25 mouse cellular contexts compared by ENCODE assay signal in the genomic region with DNA sequence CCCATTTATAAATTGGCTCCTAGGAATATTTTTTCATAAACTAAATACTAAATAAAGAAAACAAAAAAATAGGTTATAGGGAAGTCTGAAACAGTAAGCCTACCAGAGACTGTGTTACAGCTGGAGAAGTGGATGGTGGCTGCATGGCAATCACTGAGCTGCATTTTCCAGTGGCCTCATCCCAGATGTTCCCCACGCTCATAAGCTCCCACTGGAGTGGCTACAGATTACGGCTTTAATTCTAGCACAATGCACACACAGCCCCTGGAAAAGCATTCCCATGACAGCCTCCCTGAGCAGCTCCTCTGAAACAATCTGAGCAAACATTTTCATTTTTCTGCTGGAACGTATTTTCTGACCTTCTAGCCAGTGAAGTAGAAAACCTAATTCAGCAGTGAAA. TPM values are rescaled to one million over a fixed set of nuclear protein-coding genes. Genes with fewer than 3 reads are reported as not detected.
DNase-seq lines count a peak whose midpoint lies in the region; ATAC-seq lines count a peak whose summit lies in the region.
"Had no signal": no experiment of that assay in that cellular context is flagged by ENCODE, and none has a peak within 500 bp of the region (broad histone marks: within the 10 kb centered on the region; RNA-seq: fewer than 3 reads in every experiment).

No protein-coding gene starts in this region.

- DNase-seq in hindbrain, embryonic 11.5 days (ENCODE audit: low spot score) = no peak
- no peak for DNase-seq in adrenal gland, postnatal 25 days
- DNase-seq in layer of hippocampus, postnatal 36 days = no peak
- DNase-seq: adrenal gland, adult 8-10 months; cerebellum, adult 11-12 months; cerebellum, postnatal 10 days; gastrocnemius, postnatal 14 days; heart, postnatal 14 days; kidney, adult 2 months; kidney, postnatal 36 days; lung, embryonic 14.5 days; lung, postnatal 14 days; right cerebral cortex, postnatal 4 days; thymus, adult 2 months; thymus, postnatal 36 days had no signal

- no peaks in the 10 kb centered on the region for H3K36me3 ChIP-seq in hindbrain, embryonic 13.5 days
- no peaks in the 10 kb centered on the region for H3K36me3 ChIP-seq in hindbrain, embryonic 11.5 days (ENCODE audit: control insufficient read depth, insufficient read depth, low read length)
- H3K36me3 ChIP-seq in midbrain, embryonic 12.5 days = no peaks in the 10 kb centered on the region
- H3K36me3 ChIP-seq in midbrain, embryonic 16.5 days (ENCODE audit: control insufficient read depth, insufficient read depth, low read length) = no peaks in the 10 kb centered on the region
- no peaks in the 10 kb centered on the region for H3K36me3 ChIP-seq in midbrain, embryonic 15.5 days (replicated peaks)
- H3K36me3 ChIP-seq: G1E; hindbrain, embryonic 15.5 days; intestine, embryonic 15.5 days; limb, embryonic 12.5 days; liver, embryonic 15.5 days had no signal

- no peak overlapping the region for H3K4me3 ChIP-seq in hindbrain, embryonic 13.5 days
- no peak overlapping the region for H3K4me3 ChIP-seq in hindbrain, embryonic 11.5 days (ENCODE audit: low read depth, low read length)
- H3K4me3 ChIP-seq in midbrain, embryonic 12.5 days = no peak overlapping the region
- no peak overlapping the region for H3K4me3 ChIP-seq in midbrain, embryonic 16.5 days (ENCODE audit: low read depth, low read length)
- no peak overlapping the region for H3K4me3 ChIP-seq in midbrain, embryonic 15.5 days
- H3K4me3 ChIP-seq: forebrain, embryonic 13.5 days; hindbrain, embryonic 15.5 days; intestine, embryonic 15.5 days; limb, embryonic 12.5 days; liver, embryonic 15.5 days had no signal

- 57% methylated on average over 3 of the region's 3 CpGs for WGBS in hindbrain, embryonic 13.5 days
- 68% methylated on average over 3 of the region's 3 CpGs for WGBS in hindbrain, embryonic 11.5 days
- WGBS in midbrain, embryonic 12.5 days = 44% methylated on average over 3 of the region's 3 CpGs
- WGBS in midbrain, embryonic 16.5 days = 34% methylated on average over 3 of the region's 3 CpGs
- 39% methylated on average over 3 of the region's 3 CpGs for WGBS in midbrain, embryonic 15.5 days

- H3K9ac ChIP-seq in hindbrain, embryonic 13.5 days = no peak overlapping the region
- no peak overlapping the region for H3K9ac ChIP-seq in hindbrain, embryonic 11.5 days (ENCODE audit: low read depth, low read length)
- no peak overlapping the region for H3K9ac ChIP-seq in midbrain, embryonic 12.5 days (replicated peaks)
- H3K9ac ChIP-seq in midbrain, embryonic 16.5 days (ENCODE audit: low read depth, low read length) = no peak overlapping the region
- H3K9ac ChIP-seq in midbrain, embryonic 15.5 days = no peak overlapping the region
- H3K9ac ChIP-seq: forebrain, embryonic 13.5 days; hindbrain, embryonic 15.5 days; intestine, embryonic 15.5 days; limb, embryonic 12.5 days; liver, embryonic 15.5 days; lung, embryonic 14.5 days had no signal

- no peaks in the 10 kb centered on the region for H3K27me3 ChIP-seq in hindbrain, embryonic 13.5 days
- no peaks in the 10 kb centered on the region for H3K27me3 ChIP-seq in hindbrain, embryonic 11.5 days (ENCODE audit: control insufficient read depth, insufficient read depth, low read length)
- H3K27me3 ChIP-seq in midbrain, embryonic 12.5 days = no peaks in the 10 kb centered on the region
- no peaks in the 10 kb centered on the region for H3K27me3 ChIP-seq in midbrain, embryonic 16.5 days (ENCODE audit: control insufficient read depth, insufficient read depth, low read depth, low read length)
- H3K27me3 ChIP-seq in midbrain, embryonic 15.5 days (replicated peaks) = no peaks in the 10 kb centered on the region
- H3K27me3 ChIP-seq: forebrain, embryonic 13.5 days; hindbrain, embryonic 15.5 days; intestine, embryonic 15.5 days; limb, embryonic 12.5 days; liver, embryonic 15.5 days had no signal

- H3K4me2 ChIP-seq in hindbrain, embryonic 13.5 days = no peak overlapping the region
- no peak overlapping the region for H3K4me2 ChIP-seq in hindbrain, embryonic 11.5 days (replicated peaks; ENCODE audit: low read depth, low read length)
- no peak overlapping the region for H3K4me2 ChIP-seq in midbrain, embryonic 12.5 days (replicated peaks)
- H3K4me2 ChIP-seq in midbrain, embryonic 16.5 days (ENCODE audit: low read length) = no peak overlapping the region
- no peak overlapping the region for H3K4me2 ChIP-seq in midbrain, embryonic 15.5 days
- H3K4me2 ChIP-seq: forebrain, embryonic 13.5 days; hindbrain, embryonic 15.5 days; intestine, embryonic 15.5 days; limb, embryonic 12.5 days; liver, embryonic 15.5 days; lung, embryonic 14.5 days had no signal

- ATAC-seq in hindbrain, embryonic 13.5 days (ENCODE audit: low FRiP score) = peak; percentile 49; the same call in 1 of the 2 replicates
- no peak for ATAC-seq in hindbrain, embryonic 11.5 days (ENCODE audit: low FRiP score)
- peak; percentile 63; the same call in 1 of the 2 replicates for ATAC-seq in midbrain, embryonic 12.5 days (ENCODE audit: low FRiP score, low read depth)
- ATAC-seq in midbrain, embryonic 16.5 days = no peak
- ATAC-seq in midbrain, embryonic 15.5 days (replicated peaks) = peak; percentile 60
- ATAC-seq: forebrain, embryonic 13.5 days; intestine, embryonic 15.5 days had no signal

- no peaks in the 10 kb centered on the region for H3K9me3 ChIP-seq in hindbrain, embryonic 13.5 days
- H3K9me3 ChIP-seq in hindbrain, embryonic 11.5 days (ENCODE audit: control insufficient read depth, low read length) = no peaks in the 10 kb centered on the region
- no peaks in the 10 kb centered on the region for H3K9me3 ChIP-seq in midbrain, embryonic 12.5 days
- H3K9me3 ChIP-seq in midbrain, embryonic 16.5 days (replicated peaks; ENCODE audit: control insufficient read depth, low read length, poor library complexity, severe bottlenecking) = no peaks in the 10 kb centered on the region
- H3K9me3 ChIP-seq in midbrain, embryonic 15.5 days = no peaks in the 10 kb centered on the region
- H3K9me3 ChIP-seq: forebrain, embryonic 13.5 days; G1E; hindbrain, embryonic 15.5 days; intestine, embryonic 15.5 days; limb, embryonic 12.5 days; liver, embryonic 15.5 days had no signal

- 0 out of 2 replicates have a peak overlapping the region, but pooled peaks have one; percentile 52 for H3K27ac ChIP-seq in hindbrain, embryonic 13.5 days
- no peak overlapping the region for H3K27ac ChIP-seq in hindbrain, embryonic 11.5 days (ENCODE audit: low read depth, low read length)
- H3K27ac ChIP-seq in midbrain, embryonic 12.5 days (replicated peaks) = no peak overlapping the region
- H3K27ac ChIP-seq in midbrain, embryonic 16.5 days (ENCODE audit: low read length) = no peak overlapping the region
- peak overlapping the region; percentile 45; the same call in 1 of the 2 replicates for H3K27ac ChIP-seq in midbrain, embryonic 15.5 days
- H3K27ac ChIP-seq: forebrain, embryonic 13.5 days; hindbrain, embryonic 15.5 days; intestine, embryonic 15.5 days; limb, embryonic 12.5 days; liver, embryonic 15.5 days had no signal

- no peaks in the 10 kb centered on the region for H3K4me1 ChIP-seq in hindbrain, embryonic 13.5 days (replicated peaks)
- no peaks in the 10 kb centered on the region for H3K4me1 ChIP-seq in hindbrain, embryonic 11.5 days (replicated peaks; ENCODE audit: control insufficient read depth, insufficient read depth, low read length)
- H3K4me1 ChIP-seq in midbrain, embryonic 12.5 days = no peaks in the 10 kb centered on the region
- no peaks in the 10 kb centered on the region; the same call in 1 of the 2 replicates for H3K4me1 ChIP-seq in midbrain, embryonic 16.5 days (ENCODE audit: control insufficient read depth, insufficient read depth, low read length)
- H3K4me1 ChIP-seq in midbrain, embryonic 15.5 days = 0 out of 2 replicates have a peak, but pooled peaks cover 6% of the 10 kb centered on the region
- H3K4me1 ChIP-seq: forebrain, embryonic 13.5 days; intestine, embryonic 15.5 days; limb, embryonic 12.5 days; liver, embryonic 15.5 days had no signal

RNA-seq across cellular contexts. Expression of a gene that starts 29.8 kb away (rescaled TPM):
- polyA plus RNA-seq in hindbrain, embryonic 13.5 days (2015; fragmentation: Nextera tagmentation; extraction: Ambion mirVana) = 2.9 TPM in 2 replicates
- polyA plus RNA-seq in hindbrain, embryonic 11.5 days (2014; fragmentation: Nextera tagmentation; extraction: Ambion mirVana) = 3.6 and 3.8 TPM in 2 replicates
- polyA plus RNA-seq in midbrain, embryonic 12.5 days (2016; fragmentation: Nextera tagmentation; extraction: Ambion mirVana) = 4.2 and 4.3 TPM in 2 replicates
- 2.7 and 3.1 TPM in 2 replicates for polyA plus RNA-seq in midbrain, embryonic 16.5 days (2015; fragmentation: Nextera tagmentation; extraction: Ambion mirVana)
- 2.5 and 3.0 TPM in 2 replicates for polyA plus RNA-seq in midbrain, embryonic 15.5 days (2015; fragmentation: Nextera tagmentation; extraction: Ambion mirVana)
- total RNA-seq in adrenal gland, postnatal 25 days (2021) = 5.5 and 10.2 TPM in 2 replicates
- total RNA-seq in layer of hippocampus, postnatal 36 days (2021) = 1 to 10 TPM; 8.1 to 10.0 TPM

Comparison
In these comparisons a context has a peak if more than half of its experiments do, and no peak if none do; other contexts are left out.
1. ATAC-seq: peak in hindbrain, embryonic 13.5 days (single experiment), midbrain, embryonic 12.5 days (single experiment) and midbrain, embryonic 15.5 days (single experiment); none in hindbrain, embryonic 11.5 days (single experiment) and midbrain, embryonic 16.5 days (single experiment).
2. H3K27ac ChIP-seq: peak in hindbrain, embryonic 13.5 days (single experiment) and midbrain, embryonic 15.5 days (single experiment); none in hindbrain, embryonic 11.5 days (single experiment), midbrain, embryonic 12.5 days (single experiment) and midbrain, embryonic 16.5 days (single experiment).